Mouse (Mus musculus) neural tube, embryonic 10.5 days (tissue): ENCODE results near the gene Sod2.
"Not testable (repeated sequence)": the region's sequence is repeated elsewhere in the genome, so short reads cannot be mapped to it uniquely, and the experiment has no call there.

Source experiments
- DNase-seq: peaks from one replicate; pipeline ENCODE4 v3.0.0-alpha.2; 2017; ENCODE audit warnings: low spot score; ENCODE audit errors: extremely low spot score

Sod2 gene

GRCm38 (mm10) chr17:13006546-13006945, at the start of gene Sod2:
Gene Sod2, plus strand, starts transcription at chr17:13006846.
- not testable (repeated sequence) for DNase-seq

DNA sequence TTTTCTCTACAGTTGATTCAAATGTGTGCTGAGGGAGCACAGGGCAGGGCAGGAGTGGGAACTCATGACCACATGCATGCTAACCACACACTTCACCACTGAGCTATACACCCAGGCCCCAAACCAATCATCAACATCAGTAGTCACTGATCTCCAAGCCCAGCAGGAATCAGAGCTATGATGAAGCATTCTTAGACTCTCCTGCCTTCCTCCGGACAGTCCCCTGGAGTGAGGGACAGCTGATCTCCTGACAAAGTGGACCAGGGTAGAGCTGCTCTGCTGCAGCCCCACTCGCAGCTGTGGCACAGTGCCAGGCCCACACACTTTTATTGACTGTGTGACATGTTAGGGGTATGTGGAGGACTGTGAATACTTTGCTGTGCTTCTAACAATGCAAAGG, 47.3 kb upstream of the Sod2 start:
- not testable (repeated sequence) for DNase-seq

GRCm38 (mm10) chr17:12960331-12960873, 46.2 kb upstream of the Sod2 start, which contains the start of gene Acat2:
Gene Acat2, minus strand, starts transcription at chr17:12960747.
- peak; percentile 91 for DNase-seq

DNA sequence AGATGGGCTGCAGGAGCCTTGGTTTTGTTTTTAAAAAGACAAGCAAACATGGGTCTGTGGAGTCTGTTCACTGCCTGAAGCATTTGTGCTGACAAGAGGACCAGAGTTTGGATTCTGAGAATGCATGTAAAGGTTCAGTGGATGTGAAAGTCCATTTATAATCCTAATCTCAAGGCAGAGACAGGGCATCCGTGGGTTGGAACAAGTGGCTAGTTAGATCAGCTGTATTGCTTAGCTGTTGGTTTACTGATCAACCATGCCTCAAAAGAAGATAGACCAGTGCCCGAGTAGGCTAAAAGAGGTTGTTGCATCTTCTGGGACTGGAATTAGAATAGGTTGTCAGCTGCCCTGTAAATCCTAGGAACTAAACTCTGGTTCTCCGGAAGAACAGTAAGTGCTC, 43.2 kb upstream of the Sod2 start:
- DNase-seq, result no peak

DNA sequence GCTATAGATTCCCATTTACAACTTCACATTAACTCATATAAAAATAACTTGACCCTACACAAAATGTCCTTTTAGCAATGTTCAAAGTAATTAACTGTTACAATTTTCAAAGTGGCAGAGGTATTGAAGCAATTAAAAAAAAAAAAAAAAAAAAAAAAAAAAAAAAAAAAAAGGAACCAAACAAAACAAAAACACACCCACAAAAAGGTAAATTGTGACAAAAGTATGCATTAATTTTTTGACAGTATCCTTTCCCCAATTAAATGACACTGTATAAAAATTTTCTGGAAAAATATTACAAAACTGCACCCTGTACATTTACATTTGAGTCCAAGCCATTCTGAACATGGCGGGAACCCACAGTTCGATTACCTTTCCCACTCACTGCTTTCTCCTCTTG, 39.5 kb upstream of the Sod2 start:
- DNase-seq, result no peak

- no peak for DNase-seq
Observed at GRCm38 (mm10) chr17:12973851-12974250, 32.8 kb upstream of the Sod2 start.

DNA sequence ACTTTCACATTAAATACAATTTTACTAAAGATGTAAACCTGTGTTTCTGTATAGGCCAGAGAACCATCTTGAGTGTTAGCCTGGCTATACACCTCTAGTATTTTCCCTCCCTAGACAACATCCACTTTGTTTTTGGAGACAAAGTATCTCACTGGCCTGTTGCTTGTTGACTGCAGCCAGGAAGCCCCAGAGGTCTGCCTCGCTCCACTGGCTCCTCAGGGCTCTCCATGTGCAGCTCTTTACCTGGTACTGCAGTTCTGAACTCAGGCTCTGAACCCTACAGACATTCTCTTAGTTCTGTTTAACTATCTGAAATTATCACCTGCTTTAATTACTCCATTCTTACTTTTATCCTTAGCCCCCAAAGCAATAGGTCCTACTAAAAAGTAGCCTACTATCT, 28.1 kb upstream of the Sod2 start:
- no peak for DNase-seq

DNA sequence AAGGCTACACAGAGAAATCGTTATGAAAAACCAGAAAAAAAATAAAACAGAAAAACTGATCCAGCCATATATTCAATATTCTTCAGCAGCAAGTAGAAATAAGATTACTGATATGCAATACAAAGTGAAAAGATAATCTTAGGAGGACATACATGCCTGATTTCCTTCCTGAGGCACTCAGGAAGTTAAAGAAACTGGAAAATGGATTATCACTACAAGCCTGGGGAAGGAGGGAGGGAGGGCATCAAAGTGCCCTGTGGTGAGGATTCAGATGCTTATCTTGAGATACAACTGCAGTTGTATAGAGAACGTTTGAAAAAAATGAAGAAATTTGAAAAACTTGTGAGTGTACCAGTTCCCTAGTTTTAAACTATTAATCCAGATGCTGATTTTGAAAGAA, 22.7 kb upstream of the Sod2 start:
- no peak for DNase-seq

- DNase-seq, result not testable (repeated sequence)
Observed at GRCm38 (mm10) chr17:12988096-12988495, 18.6 kb upstream of the Sod2 start.

DNA sequence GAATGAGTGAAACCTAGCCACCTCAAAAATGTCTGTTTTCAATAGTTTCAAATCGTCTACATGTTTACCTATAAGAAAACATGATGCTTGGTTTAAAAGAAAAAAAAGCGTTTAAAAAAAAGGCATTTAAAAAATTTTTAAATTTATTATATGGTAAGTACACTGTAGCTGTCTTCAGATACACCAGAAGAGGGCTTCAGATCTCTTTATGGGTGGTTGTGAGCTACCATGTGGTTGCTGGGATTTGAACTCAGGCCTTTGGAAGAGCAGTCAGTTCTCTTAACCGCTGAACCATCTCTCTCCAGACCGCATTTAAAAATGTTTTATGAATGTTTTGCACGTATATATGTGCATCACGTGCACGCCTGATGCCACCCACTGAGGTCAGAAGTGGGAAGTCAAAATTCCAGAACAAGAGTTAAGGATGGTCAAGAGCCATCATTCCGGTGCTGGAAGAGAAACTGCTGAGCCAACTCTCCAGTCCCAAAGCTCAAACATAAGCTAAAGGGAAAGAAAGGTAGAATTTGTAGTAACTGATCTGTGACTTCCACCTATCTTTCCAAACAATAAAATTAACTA, 16.0 kb upstream of the Sod2 start:
- DNase-seq, result no peak

- peak; percentile 26 for DNase-seq
Observed at GRCm38 (mm10) chr17:12991194-12991634, 15.4 kb upstream of the Sod2 start.

DNA sequence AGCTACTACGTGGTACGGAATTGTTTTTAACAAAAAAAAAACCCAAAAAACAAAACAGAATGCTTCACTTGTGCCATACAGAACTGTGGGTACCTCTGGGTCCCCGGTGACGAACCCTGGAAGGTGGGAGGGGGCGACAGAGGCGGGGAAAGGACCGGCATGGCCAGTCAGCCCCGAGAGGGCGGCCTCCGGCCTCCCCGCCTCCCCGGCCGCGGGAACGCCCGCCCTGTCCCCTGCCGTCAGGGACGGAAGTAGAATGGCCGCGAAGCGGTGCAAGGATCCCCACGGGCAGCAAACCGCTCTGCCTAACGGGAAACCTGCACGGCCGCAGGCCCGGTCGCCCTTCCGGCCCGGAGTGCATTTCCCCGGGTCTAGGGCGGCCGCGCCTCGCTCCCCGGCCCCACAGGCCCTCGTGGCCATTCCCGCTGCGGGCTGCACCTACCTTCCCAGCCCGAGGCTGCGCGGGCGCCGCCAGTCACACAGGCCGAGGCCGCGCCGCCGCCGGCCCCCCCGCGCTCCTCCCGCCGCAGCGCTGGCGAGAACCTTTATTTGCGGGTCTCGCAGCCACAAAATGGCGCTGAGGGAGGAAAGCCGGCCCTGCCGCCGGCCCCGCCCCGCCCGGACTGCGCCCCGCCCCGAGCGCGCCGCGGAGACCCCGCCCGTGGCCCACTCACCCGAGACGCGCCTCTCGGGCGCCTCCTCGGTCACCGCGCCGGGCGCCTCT, 14.8 kb upstream of the Sod2 start:
- DNase-seq, result peak; percentile 91

GRCm38 (mm10) chr17:12992470-12992991, 14.1 kb upstream of the Sod2 start:
- peak; percentile 94 for DNase-seq

GRCm38 (mm10) chr17:12994069-12994468, 12.6 kb upstream of the Sod2 start, which contains the start of gene Wtap:
Gene Wtap, minus strand, starts transcription at chr17:12994169.
- no peak for DNase-seq

DNA sequence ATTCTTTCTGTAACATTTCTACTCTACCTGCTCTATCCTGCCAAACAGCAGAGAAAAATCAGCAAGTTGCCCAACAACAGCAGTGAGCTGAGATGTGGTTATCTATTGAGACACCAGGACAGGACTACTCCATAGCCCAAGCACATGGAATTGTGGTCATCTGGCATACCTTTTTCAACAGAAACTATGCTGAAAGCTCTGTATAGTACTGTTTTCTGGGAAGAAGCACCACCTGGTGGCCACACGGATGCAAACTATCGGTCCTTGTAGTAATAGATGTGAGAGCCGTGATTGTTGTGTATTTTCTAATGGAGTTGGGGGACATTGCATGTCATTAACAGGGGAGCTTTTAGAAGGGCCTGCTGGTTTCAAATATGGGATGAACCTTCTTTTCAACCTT, 10.3 kb upstream of the Sod2 start:
- no peak for DNase-seq

DNA sequence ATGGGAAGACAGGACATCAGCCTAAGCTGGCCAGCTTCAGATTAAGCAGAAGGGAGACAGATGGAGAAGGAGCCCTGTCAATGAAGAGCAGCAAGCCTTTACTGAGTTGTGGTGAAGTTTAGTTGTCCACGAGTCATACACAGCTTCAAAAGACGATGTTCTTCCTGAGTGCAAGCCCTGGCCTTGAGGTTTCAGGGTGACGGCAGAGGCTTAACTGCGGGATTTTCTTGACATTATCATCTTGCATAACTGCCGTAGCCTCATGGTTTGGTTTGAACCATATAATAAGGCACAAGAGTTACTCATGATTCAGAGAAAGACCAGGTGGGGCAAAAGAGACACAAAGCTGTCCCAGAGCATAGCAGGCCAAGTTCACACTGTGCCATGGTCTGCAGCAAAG, 8.8 kb upstream of the Sod2 start:
- no peak for DNase-seq

GRCm38 (mm10) chr17:12999069-12999468, 7.6 kb upstream of the Sod2 start:
- no peak for DNase-seq

DNA sequence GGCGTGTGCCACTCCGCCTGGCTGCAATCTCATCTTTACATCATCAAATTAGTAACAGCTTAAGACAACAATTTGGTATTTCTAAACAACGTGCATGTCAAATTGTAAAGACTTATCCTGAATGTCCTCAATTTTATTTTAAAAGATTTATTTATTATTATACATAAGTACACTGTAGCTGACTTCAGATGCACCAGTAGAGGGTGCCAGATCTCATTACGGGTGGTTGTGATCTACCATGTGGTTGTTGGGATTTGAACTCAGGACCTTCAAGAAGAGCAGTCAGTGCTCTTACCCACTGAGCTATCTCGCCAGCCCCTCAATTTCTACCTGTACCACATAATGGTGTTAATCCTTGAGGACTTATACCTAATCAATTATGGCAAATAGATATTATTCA, 4.4 kb upstream of the Sod2 start:
- not testable (repeated sequence) for DNase-seq

- not testable (repeated sequence) for DNase-seq
Observed at GRCm38 (mm10) chr17:13004436-13004835, 2.2 kb upstream of the Sod2 start.

GRCm38 (mm10) chr17:13006984-13007383, 338 bp downstream of the Sod2 start:
- no peak for DNase-seq

DNA sequence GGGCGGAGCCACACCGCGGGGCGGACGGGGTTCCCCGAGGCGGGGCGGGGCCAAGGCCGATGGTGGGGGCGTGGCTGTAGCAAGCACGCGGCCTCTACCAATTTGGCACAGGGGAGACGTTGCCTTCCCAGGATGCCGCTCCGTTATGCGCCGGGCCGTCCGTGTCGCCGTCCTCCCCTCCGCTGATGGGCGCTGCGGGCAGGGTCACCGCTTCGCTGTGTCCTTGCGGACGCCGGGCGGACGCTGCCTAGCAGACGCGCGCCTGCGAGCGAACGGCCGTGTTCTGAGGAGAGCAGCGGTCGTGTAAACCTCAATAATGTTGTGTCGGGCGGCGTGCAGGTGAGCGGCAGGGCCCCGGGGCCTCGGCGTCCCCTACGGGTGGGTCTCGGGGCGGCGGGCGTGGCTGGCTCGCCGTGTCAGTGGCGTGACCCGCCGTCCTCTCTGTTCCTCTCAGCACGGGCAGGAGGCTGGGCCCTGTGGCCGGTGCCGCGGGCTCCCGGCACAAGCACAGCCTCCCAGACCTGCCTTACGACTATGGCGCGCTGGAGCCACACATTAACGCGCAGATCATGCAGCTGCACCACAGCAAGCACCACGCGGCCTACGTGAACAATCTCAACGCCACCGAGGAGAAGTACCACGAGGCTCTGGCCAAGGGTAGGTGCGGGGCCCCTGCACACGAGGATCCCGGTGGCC, 1.2 kb downstream of the Sod2 start:
- DNase-seq, result peak; percentile 97

DNA sequence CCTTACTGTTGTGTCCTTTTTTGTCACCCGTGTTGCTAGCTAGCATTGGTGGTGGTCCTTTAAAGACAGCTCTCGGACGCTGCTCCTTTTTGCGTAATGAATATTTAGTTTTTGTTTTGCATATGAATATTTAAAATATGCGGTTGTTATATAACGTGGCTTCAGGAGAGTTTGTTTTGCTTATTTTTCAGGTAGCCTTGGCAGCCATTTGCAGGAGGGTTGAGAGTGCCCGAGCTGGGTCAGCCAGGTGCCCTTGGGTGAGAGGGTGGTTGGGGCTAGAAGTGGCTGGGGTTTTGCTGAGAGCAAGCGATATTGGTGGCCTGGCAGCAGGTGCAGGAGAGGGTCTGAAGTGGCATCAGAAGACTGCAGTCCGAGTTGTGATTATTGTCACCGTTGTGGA, 1.9 kb downstream of the Sod2 start:
- peak; percentile 27 for DNase-seq
